Mouse (Mus musculus) hematopoietic stem cell, adult 5-6 weeks (primary cell): ENCODE data around the gene Mettl26. TPM values are rescaled to one million over a fixed set of nuclear protein-coding genes. Genes with fewer than 3 reads are reported as not detected.

Source experiments
- ATAC-seq, 2 experiments: fragments of 125-278 bp in 1 of 2; replicated peaks in 1 of 2; 2 replicates each; pipeline ENCODE4 v1.8.0; 2016 to 2017; ENCODE audit warnings: inconsistent platforms in 2 of 2, mild to moderate bottlenecking in 2 of 2, moderate number of reproducible peaks in 2 of 2, low read depth in 1 of 2, moderate TSS enrichment in 1 of 2; ENCODE audit not compliant: low FRiP score in 2 of 2, poor library complexity in 2 of 2, severe bottlenecking in 2 of 2, insufficient read depth in 1 of 2, low TSS enrichment in 1 of 2
- total RNA-seq: library from RNA; stranded (forward); fragments of 172-1452, 232-1000 nt; gene quantifications from 2 replicates; pipeline ENCODE4 v1.2.3, GENCODE M21; 2017

Gene Mettl26
- total RNA-seq, 1 experiment from 2014 or later, result 35.2 TPM

DNA sequence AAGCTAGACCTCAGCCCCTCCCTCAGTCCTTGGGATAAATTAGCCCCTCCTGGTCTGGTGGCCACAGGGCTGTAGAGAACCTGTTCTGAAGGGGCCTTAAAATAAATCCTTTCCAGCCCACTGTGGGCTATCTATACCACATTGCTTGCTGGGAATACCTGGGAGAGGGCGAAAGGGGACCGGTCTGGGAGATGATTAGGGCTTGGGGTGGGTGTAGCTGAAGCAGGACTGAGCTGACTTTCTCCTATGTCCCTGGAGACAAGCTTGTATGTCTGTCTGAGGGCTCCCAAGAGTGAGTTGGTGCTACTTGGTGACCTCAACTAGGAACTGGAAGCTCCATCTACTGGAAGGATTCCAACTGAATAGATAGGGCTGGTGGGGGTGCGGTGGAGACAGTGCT is 2.2 kb downstream of the Mettl26 start:
- ATAC-seq, result no peak

DNA sequence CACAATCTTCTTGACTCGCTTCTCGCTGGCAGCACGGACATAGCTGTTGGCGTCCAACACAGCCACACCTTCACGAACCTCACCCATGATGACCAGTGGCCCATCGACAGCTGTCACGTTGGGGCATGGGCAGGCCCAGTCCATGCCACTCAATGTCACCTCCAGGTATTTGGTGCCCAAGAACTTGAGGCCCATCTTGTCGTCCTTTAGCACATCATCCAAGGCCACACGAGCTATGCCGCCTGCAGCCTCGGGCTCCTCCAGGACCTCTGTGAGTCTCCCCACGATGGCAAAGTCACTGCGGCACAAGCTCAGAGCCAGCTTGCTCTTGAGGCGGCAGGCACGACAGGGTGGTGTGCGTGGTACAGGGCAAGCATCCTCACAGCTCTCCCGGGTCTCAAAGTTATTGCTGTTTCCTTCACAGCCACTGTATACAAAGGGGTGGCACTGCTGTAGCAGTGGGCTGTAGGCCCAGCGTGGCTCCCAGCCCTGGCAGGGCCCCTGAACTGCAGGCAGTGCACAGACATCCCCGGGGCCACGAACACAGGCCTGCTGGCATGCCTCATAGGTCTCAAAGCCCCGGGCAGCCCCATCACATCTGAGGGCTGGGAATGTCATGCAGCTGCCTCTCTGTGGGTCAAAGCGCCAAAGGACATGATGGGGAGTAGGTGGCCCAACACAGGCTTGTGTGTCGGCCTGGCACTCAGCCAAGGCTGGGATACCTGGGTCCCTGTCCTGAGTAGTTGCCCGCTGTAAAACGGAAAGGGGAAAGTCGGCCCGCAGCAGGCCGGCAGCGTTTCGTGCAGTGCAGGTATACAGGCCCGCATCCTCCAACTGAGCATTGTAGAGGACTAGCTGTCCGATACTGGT is 3.1 kb downstream of the Mettl26 start:
- ATAC-seq, result no peak

DNA sequence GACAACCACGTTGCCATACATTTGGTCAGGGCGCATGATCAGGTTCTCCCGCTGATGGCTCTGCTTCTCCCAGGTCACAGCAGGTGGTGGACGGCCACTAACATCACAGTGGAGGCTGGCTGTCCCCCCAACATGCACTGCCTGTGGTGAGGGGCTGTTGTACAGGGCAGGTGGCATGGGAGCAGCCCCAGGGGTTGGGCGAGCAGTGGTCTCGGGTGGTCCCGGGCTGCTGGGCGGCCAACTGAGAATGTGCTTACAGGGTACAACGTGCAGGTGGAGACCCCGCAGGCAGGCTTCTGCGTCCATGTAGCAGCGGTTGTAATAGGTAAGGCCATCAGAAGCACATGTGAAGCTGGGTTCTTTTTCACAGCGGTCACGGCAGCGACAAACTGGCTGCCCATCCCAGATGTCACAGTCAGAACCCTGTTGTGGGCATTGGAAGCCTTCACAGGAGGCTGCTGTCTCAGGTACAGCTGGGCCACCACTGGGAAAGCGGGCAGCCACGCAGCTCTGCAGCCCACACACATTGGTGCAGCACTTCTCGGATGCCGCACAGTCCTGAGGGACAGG is 3.8 kb downstream of the Mettl26 start:
- ATAC-seq, result no peak

DNA sequence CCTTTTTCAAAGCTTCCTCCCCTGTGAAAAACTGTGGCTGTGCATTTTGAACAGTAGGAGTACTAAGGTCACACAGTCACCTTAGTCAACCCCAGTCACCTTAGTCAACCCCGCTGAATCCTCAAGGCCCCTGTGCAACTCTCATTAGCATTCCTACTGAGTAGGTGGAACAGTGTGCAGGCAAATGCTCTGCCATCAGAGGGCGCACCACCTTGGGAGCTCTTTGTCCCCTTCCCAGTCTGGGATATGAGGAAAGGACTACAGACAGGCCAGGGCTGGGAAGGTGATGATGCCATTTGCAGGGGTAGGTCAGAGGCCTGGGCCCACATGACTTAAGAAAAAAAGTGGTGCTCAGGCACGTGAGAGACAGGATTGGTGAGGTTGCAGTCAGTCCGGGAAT is 4.4 kb downstream of the Mettl26 start:
- ATAC-seq, result no peak

DNA sequence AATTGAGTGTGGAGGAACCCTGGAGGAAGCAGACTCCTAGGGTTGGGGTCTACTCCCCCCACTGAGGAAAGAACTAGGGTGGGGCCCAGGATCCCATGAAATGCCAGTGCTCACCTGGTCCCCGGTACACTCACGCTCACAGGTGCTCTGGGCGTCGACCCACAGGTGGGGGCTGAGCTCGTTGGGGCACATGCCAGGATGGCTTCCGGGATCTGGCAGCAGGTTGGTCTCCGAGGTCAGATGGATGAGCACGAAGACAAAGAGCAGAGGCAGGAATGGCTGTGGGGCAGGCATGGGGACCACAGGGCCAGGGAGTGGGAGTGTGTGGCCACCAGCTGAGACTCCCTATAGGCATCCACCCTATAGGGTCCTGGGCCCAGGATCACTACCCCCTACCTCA is 4.9 kb downstream of the Mettl26 start:
- no peak for ATAC-seq

DNA sequence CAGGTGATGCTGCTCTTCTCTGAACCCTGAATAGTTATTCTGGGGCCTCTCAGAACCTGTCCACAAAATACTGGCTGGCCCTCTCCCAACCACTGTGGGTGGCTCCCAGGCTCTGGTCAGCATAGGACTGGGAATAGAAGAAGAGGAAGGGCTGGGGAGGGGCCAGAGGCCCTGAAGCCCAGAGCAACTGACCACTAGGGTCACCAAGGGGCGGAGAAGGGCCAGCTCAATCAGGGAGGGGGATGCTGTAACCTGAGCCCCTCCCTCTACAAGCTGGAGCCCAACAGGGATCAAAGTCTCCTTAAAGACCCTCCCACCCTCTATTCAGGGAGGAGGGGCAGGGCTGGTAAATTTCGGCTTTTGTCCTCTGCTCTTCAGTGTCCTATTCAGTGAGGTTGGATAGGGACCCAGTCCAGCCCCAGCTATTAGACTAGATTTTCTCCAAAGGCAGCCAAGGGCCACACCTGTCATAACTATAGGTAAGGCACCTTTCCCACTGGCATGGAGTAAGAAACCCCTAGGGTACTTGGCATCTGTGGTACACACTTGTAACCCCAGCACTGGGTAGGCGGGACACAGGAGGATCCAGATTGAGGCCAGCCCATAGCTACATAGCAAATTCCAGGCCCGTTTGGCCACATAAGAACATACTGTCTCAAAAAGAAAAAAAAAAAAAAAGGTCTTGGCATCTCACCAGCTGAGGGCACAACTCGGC is 5.5 kb downstream of the Mettl26 start, which contains the start of gene Wfikkn1:
Wfikkn1 (minus strand) TSS at position 663 of the 715 bp plus-strand sequence.
- no peak for ATAC-seq

DNA sequence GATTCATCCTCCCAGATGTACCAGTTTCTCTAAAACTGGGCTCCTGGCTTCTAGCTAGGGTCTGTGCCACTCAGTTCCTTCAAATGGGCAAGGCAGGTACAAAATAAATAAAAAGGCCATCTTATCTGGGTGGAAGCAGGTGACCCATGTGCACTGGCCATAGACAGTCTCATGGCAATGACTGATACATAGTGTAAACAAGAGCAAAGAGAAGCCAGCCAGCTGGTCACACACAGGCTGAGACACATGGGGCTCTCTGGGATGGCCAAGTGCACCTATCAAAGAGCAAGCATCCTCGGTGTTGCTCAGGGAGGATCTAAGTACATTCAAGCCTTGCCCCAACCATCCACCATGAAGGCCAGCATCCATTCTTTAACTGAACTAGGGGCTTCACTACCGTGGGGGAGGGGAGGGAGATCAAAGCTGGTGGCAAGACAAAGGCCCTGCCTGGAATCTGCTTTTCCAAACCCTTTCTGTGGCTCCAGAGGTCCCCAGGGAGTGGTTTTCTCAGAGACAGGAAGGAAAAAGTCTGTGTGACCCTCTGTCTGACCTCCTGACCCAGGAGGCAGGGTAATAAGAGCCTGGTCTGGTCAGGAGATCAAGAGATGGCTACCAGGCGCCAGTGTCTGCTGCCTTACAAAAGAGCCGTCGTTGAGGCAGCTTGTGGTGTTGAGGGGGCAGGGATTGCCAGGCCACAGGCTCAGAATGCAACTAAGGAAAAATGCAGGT is 6.2 kb downstream of the Mettl26 start:
- ATAC-seq, result no peak

DNA sequence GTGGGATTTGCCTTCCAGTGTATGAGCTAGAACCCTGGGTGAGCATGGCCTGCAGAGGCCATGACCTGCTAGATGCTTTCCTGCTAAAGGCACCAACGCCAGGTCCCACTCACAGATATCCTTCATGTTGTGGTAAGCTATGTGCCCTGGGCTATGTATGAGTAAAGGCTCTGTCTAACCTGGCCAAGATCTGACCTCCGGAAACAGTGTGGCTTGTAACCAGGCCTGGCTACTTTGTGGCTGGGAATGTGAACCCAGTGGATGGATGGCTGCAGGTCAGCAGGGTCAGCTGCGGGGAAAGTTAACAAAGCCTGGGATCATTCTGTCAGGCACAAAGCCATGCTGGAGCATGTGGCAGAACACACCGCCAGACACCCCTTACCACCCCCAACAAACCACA is 6.8 kb downstream of the Mettl26 start:
- no peak for ATAC-seq

DNA sequence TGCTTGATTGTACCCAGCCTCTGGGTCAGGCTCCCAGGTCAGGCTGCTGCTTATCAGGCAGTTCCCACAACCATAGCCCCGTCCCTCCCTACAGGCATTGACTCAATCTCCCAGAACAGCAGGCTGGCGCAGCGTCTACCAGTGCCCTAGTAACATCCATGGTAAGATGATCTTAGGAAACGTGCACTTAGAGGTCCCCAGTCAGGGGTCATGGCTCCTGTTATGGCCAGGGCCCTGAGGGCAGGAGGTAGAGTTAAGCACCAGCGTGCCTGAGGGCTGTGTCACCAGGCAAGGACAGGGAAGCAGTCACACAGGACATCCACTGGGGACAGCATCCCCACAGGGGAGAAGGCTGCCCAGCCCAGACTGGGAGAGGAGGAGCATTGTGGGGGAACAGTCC is 7.4 kb downstream of the Mettl26 start:
- ATAC-seq, result no peak

GRCm38 (mm10) chr17:25883268-25883667 is 8.4 kb downstream of the Mettl26 start:
- ATAC-seq, result no peak

- no peak for ATAC-seq
Observed at GRCm38 (mm10) chr17:25883824-25884223, 8.9 kb downstream of the Mettl26 start.

GRCm38 (mm10) chr17:25885636-25886035 is 10.8 kb downstream of the Mettl26 start:
- ATAC-seq, result peak; percentile 35 to 44; a peak in 2 of 4 replicates

GRCm38 (mm10) chr17:25886806-25887205 is 11.9 kb downstream of the Mettl26 start:
- no peak for ATAC-seq

DNA sequence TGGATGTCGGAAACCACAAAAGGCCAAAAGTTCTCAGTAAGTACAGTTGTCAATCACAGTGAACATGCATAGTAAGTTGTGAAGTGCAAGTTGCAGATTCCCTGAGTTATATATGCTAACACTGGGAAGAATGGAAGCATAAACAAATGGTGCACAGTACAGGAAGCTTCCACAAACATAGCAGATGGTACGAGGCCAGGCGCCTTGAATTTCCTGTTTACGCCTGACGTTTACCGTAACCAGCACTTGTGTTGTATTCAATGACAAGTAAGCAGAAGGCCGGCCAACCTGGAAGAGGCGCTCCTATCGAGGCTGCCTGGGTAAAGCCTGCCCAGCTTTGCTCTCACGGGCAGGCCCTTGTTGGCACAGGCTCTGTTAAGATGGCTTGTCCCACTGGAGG is 12.6 kb downstream of the Mettl26 start:
- ATAC-seq, result no peak

- ATAC-seq, result no peak
Observed at GRCm38 (mm10) chr17:25888837-25889236, 14.0 kb downstream of the Mettl26 start.

DNA sequence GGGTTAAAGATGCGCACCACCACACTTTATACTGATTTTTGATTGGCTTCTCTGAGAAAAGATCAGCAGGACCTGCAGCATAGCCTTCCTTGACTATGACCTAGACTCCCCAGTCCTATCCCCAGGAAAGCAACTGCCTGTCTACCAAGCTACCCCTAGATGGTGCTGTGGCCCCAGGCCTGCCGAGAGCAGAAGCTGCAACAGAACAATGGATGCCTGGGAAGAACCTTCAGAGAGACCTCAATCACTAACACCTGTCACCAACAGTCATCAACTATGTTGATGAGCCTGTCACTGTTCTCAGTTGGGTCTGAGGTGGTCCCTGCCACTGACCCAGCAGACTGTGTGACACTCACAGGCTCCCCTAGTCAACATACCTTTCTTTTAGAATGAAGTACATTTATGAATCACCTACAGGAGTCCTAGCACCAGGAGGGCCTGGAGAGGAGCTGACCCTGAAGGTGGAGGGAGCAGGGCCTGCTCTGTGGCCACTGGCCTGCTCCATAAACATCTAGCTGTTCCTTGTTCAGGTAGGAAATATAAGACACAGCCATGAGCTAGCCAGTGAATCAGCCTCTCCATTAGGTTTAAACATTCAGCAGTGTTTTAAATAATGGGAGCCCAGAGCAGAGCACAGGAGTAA is 19.2 kb downstream of the Mettl26 start:
- peak; percentile 86 to 91 for ATAC-seq

- no peak for ATAC-seq
Observed at GRCm38 (mm10) chr17:25895415-25895814, 20.5 kb downstream of the Mettl26 start.
